Mouse (Mus musculus) testis, adult 2 months (tissue): ENCODE measurements around the gene Rnf130. TPM values are rescaled to one million over a fixed set of nuclear protein-coding genes. Genes with fewer than 3 reads are reported as not detected.

Experiments used
- H3K27ac ChIP-seq: fragments of 200-500 bp; 2 replicates; pipeline ENCODE4 v1.5.1; 2012; ENCODE audit warnings: low read depth, low read length; ENCODE audit not compliant: control insufficient read depth, insufficient read depth
- H3K27me3 ChIP-seq: fragments of 200-500 bp; 2 replicates; pipeline ENCODE4 v1.6.1; 2012; ENCODE audit warnings: mild to moderate bottlenecking, low read length, moderate library complexity; ENCODE audit not compliant: control insufficient read depth, insufficient read depth
- H3K36me3 ChIP-seq: fragments of 200-500 bp; 2 replicates; pipeline ENCODE4 v1.6.1; 2012; ENCODE audit warnings: mild to moderate bottlenecking, low read length; ENCODE audit not compliant: control insufficient read depth, insufficient read depth
- H3K4me1 ChIP-seq: fragments of 200-500 bp; 2 replicates; pipeline ENCODE4 v1.6.1; 2012; ENCODE audit warnings: low read length; ENCODE audit not compliant: control insufficient read depth, insufficient read depth
- H3K4me3 ChIP-seq: fragments of 200-500 bp; 2 replicates; pipeline ENCODE4 v1.5.1; 2012; ENCODE audit warnings: low read depth, mild to moderate bottlenecking, low read length, moderate library complexity, mixed read lengths; ENCODE audit not compliant: control insufficient read depth
- CTCF ChIP-seq: fragments of 200-500 bp; IDR thresholded peaks from 2 replicates; pipeline ENCODE4 v1.5.1; 2012; ENCODE audit warnings: low read depth, mild to moderate bottlenecking, inconsistent platforms, low read length, moderate library complexity; ENCODE audit not compliant: control insufficient read depth, insufficient read depth, insufficient replicate concordance
- POLR2A ChIP-seq: fragments of 200-500 bp; IDR thresholded peaks from 2 replicates; pipeline ENCODE4 v1.6.1; 2012; ENCODE audit warnings: low read depth, mild to moderate bottlenecking, inconsistent platforms, low read length, moderate library complexity; ENCODE audit not compliant: control insufficient read depth
- polyA plus RNA-seq: library from polyadenylated mRNA; depleted of rRNA; stranded (reverse); fragments of >200 nt; gene quantifications from 2 replicates; pipeline ENCODE4 v1.2.3, GENCODE M21; 2012

Gene Rnf130
- polyA plus RNA-seq, 1 experiment = 12.1 TPM

GRCm38 (mm10) chr11:50041148-50041547 lies 16.0 kb downstream of the Rnf130 start:
- Histone ChIP-seq H3K27me3 (no peaks in the 10 kb centered on the region), H3K4me3 (no peak overlapping the region), H3K4me1 (no peaks in the 10 kb centered on the region), H3K27ac (no peak overlapping the region), H3K36me3 (no peaks in the 10 kb centered on the region)
- TF ChIP-seq CTCF = no peak
- no peak for TF ChIP-seq POLR2A

GRCm38 (mm10) chr11:50042345-50042997 lies 17.3 kb downstream of the Rnf130 start:
- no peak for TF ChIP-seq CTCF
- no peak for TF ChIP-seq POLR2A
- H3K27ac ChIP-seq = no peak overlapping the region

GRCm38 (mm10) chr11:50044454-50044853 lies 19.3 kb downstream of the Rnf130 start:
- H3K27me3 ChIP-seq = no peaks in the 10 kb centered on the region
- no peak overlapping the region for H3K4me3 ChIP-seq
- H3K4me1 ChIP-seq = no peaks in the 10 kb centered on the region
- TF ChIP-seq POLR2A = no peak
- TF ChIP-seq CTCF = no peak
- no peak overlapping the region for H3K27ac ChIP-seq
- H3K36me3 ChIP-seq = no peaks in the 10 kb centered on the region

More at GRCm38 (mm10) chr11:50042345-50042997, 17.3 kb downstream of the Rnf130 start:
- no peaks in the 10 kb centered on the region for H3K36me3 ChIP-seq
- no peak overlapping the region for H3K4me3 ChIP-seq
- no peaks in the 10 kb centered on the region for H3K4me1 ChIP-seq
- H3K27me3 ChIP-seq = no peaks in the 10 kb centered on the region

- Histone ChIP-seq H3K27me3 (no peaks in the 10 kb centered on the region), H3K36me3 (no peaks in the 10 kb centered on the region), H3K4me3 (no peak overlapping the region), H3K4me1 (no peaks in the 10 kb centered on the region), H3K27ac (no peak overlapping the region)
- no peak for TF ChIP-seq POLR2A
- TF ChIP-seq CTCF = no peak
Measured at GRCm38 (mm10) chr11:50047610-50048009, 22.5 kb downstream of the Rnf130 start.

- H3K4me1 ChIP-seq = no peaks in the 10 kb centered on the region
Measured at GRCm38 (mm10) chr11:50048115-50048514, 23.0 kb downstream of the Rnf130 start.

GRCm38 (mm10) chr11:50050392-50050791 lies 25.2 kb downstream of the Rnf130 start:
- H3K27me3 ChIP-seq = no peaks in the 10 kb centered on the region
- no peaks in the 10 kb centered on the region for H3K36me3 ChIP-seq
- no peak overlapping the region for H3K27ac ChIP-seq
- no peak overlapping the region for H3K4me3 ChIP-seq
- TF ChIP-seq CTCF = no peak
- TF ChIP-seq POLR2A = no peak
- no peaks in the 10 kb centered on the region for H3K4me1 ChIP-seq

More at GRCm38 (mm10) chr11:50048115-50048514, 23.0 kb downstream of the Rnf130 start:
- Histone ChIP-seq H3K36me3 (no peaks in the 10 kb centered on the region), H3K27ac (no peak overlapping the region), H3K27me3 (no peaks in the 10 kb centered on the region), H3K4me3 (no peak overlapping the region)
- TF ChIP-seq POLR2A (no peak), CTCF (no peak)

- Histone ChIP-seq H3K27me3 (no peaks in the 10 kb centered on the region), H3K36me3 (no peaks in the 10 kb centered on the region), H3K27ac (no peak overlapping the region), H3K4me1 (no peaks in the 10 kb centered on the region), H3K4me3 (no peak overlapping the region)
- no peak for TF ChIP-seq CTCF
- TF ChIP-seq POLR2A = no peak
Measured at GRCm38 (mm10) chr11:50057713-50058112, 32.6 kb downstream of the Rnf130 start.

GRCm38 (mm10) chr11:50058277-50058676 lies 33.1 kb downstream of the Rnf130 start:
- Histone ChIP-seq H3K27ac (no peak overlapping the region), H3K4me1 (no peaks in the 10 kb centered on the region), H3K27me3 (no peaks in the 10 kb centered on the region), H3K36me3 (no peaks in the 10 kb centered on the region), H3K4me3 (no peak overlapping the region)
- TF ChIP-seq CTCF = no peak
- no peak for TF ChIP-seq POLR2A
